Mouse (Mus musculus) hindlimb bud, embryonic 11.5 days (tissue): ENCODE measurements around the gene Pcdh17.

Experiments
- DNase-seq: peaks from one replicate; pipeline ENCODE4 v3.0.0-alpha.2; 2012; ENCODE audit warnings: low read depth, low spot score; ENCODE audit errors: extremely low spot score

Pcdh17 gene

GRCm38 (mm10) chr14:84443288-84443686, at the start of gene Pcdh17:
TSS of gene Pcdh17 (plus strand) at chr14:84443563.
- no peak for DNase-seq

- DNase-seq = no peak
Observed at GRCm38 (mm10) chr14:84397137-84397536, 46.2 kb upstream of the Pcdh17 start.

- no peak for DNase-seq
Observed at GRCm38 (mm10) chr14:84424736-84425135, 18.6 kb upstream of the Pcdh17 start.

- DNase-seq = no peak
Observed at GRCm38 (mm10) chr14:84426616-84427015, 16.7 kb upstream of the Pcdh17 start.

GRCm38 (mm10) chr14:84438066-84438770, 5.1 kb upstream of the Pcdh17 start:
- no peak for DNase-seq

GRCm38 (mm10) chr14:84440903-84441302, 2.5 kb upstream of the Pcdh17 start:
- no peak for DNase-seq

GRCm38 (mm10) chr14:84442528-84443287, 655 bp upstream of the Pcdh17 start:
- DNase-seq = no peak

- no peak for DNase-seq
Observed at GRCm38 (mm10) chr14:84443761-84444160, 398 bp downstream of the Pcdh17 start.

- DNase-seq = no peak
Observed at GRCm38 (mm10) chr14:84444276-84444662, 906 bp downstream of the Pcdh17 start.

- no peak for DNase-seq
Observed at GRCm38 (mm10) chr14:84444663-84445502, 1.5 kb downstream of the Pcdh17 start.

- DNase-seq = no peak
Observed at GRCm38 (mm10) chr14:84445503-84446410, 2.4 kb downstream of the Pcdh17 start.

- no peak for DNase-seq
Observed at GRCm38 (mm10) chr14:84446411-84446915, 3.1 kb downstream of the Pcdh17 start.

GRCm38 (mm10) chr14:84446941-84447641, 3.7 kb downstream of the Pcdh17 start:
- DNase-seq = no peak

- no peak for DNase-seq
Observed at GRCm38 (mm10) chr14:84447661-84448380, 4.5 kb downstream of the Pcdh17 start.

GRCm38 (mm10) chr14:84448381-84448771, 5.0 kb downstream of the Pcdh17 start:
- no peak for DNase-seq

- no peak for DNase-seq
Observed at GRCm38 (mm10) chr14:84454074-84454845, 10.9 kb downstream of the Pcdh17 start.

- DNase-seq = no peak
Observed at GRCm38 (mm10) chr14:84475491-84475890, 32.1 kb downstream of the Pcdh17 start.

GRCm38 (mm10) chr14:84476336-84476735, 33.0 kb downstream of the Pcdh17 start:
- no peak for DNase-seq
